Comparison of ENCODE assay signal across 8 mouse cellular contexts in genomic region chr5:111138239-111138833, GRCm38 (mm10).
DNase-seq lines count a peak whose midpoint lies in the region; ATAC-seq and TF ChIP-seq lines count a peak whose summit lies in the region.
"Had no signal": no experiment of that assay in that cellular context is flagged by ENCODE, and none has a peak within 500 bp of the region (broad histone marks: within the 10 kb centered on the region; RNA-seq: fewer than 3 reads in every experiment).

No protein-coding gene starts in this region.

- no peak overlapping the region; the same call in 1 of the 2 replicates for H3K4me2 ChIP-seq in kidney, embryonic 14.5 days (replicated peaks; ENCODE audit: low read depth, low read length)
- 0 out of 2 replicates have a peak overlapping the region, but pooled peaks have one; percentile 1 for H3K4me2 ChIP-seq in hindbrain, embryonic 13.5 days
- H3K4me2 ChIP-seq in midbrain, postnatal 0 days (ENCODE audit: low read depth, low read length, poor library complexity, severe bottlenecking) = no peak overlapping the region

- peaks cover 58% of the 10 kb centered on the region for H3K4me1 ChIP-seq in kidney, embryonic 14.5 days (ENCODE audit: control insufficient read depth, insufficient read depth, low read length)
- peaks cover 70% of the 10 kb centered on the region for H3K4me1 ChIP-seq in embryonic facial prominence, embryonic 10.5 days
- H3K4me1 ChIP-seq in hindbrain, embryonic 13.5 days (replicated peaks) = peaks cover 59% of the 10 kb centered on the region
- H3K4me1 ChIP-seq in midbrain, postnatal 0 days (ENCODE audit: insufficient read depth, low read length) = peaks cover 23% of the 10 kb centered on the region

- DNase-seq in kidney, postnatal 4 days = no peak
- peak; percentile 60 for DNase-seq in embryonic facial prominence, embryonic 10.5 days (ENCODE audit: low spot score)
- peak; percentile 28 for DNase-seq in midbrain, postnatal 0 days (ENCODE audit: low spot score)
- no peak for DNase-seq in urinary bladder, postnatal 4 days (ENCODE audit: low spot score in 2 of 2)
- no peak for DNase-seq in thymus, postnatal 4 days

- TF ChIP-seq CTCF in midbrain, postnatal 0 days (IDR thresholded peaks at IDR 0.05) = no peak

- 0 out of 2 replicates have a peak, but pooled peaks have one; percentile 26 for ATAC-seq in kidney, embryonic 14.5 days (ENCODE audit: low FRiP score, low TSS enrichment)
- ATAC-seq in hindbrain, embryonic 13.5 days (ENCODE audit: low FRiP score) = peak; percentile 30; the same call in 1 of the 2 replicates
- ATAC-seq in midbrain, postnatal 0 days (ENCODE audit: low FRiP score) = no peak

- no peaks in the 10 kb centered on the region for H3K27me3 ChIP-seq in kidney, embryonic 14.5 days (ENCODE audit: control insufficient read depth, insufficient read depth, low read length)
- H3K27me3 ChIP-seq in embryonic facial prominence, embryonic 10.5 days (replicated peaks; ENCODE audit: low read depth, poor library complexity, severe bottlenecking) = no peaks in the 10 kb centered on the region
- H3K27me3 ChIP-seq in hindbrain, embryonic 13.5 days = no peaks in the 10 kb centered on the region
- no peaks in the 10 kb centered on the region for H3K27me3 ChIP-seq in midbrain, postnatal 0 days (ENCODE audit: insufficient read depth, low read length)

- H3K4me3 ChIP-seq in kidney, embryonic 14.5 days (ENCODE audit: low read length) = no peak overlapping the region
- no peak overlapping the region for H3K4me3 ChIP-seq in embryonic facial prominence, embryonic 10.5 days
- H3K4me3 ChIP-seq in hindbrain, embryonic 13.5 days = no peak overlapping the region
- H3K4me3 ChIP-seq in midbrain, postnatal 0 days (ENCODE audit: low read depth, low read length) = no peak overlapping the region

- no peaks in the 10 kb centered on the region for H3K9me3 ChIP-seq in kidney, embryonic 14.5 days (ENCODE audit: control insufficient read depth, low read length)
- H3K9me3 ChIP-seq in embryonic facial prominence, embryonic 10.5 days = no peaks in the 10 kb centered on the region
- no peaks in the 10 kb centered on the region for H3K9me3 ChIP-seq in hindbrain, embryonic 13.5 days
- H3K9me3 ChIP-seq in midbrain, postnatal 0 days (ENCODE audit: low read length) = no peaks in the 10 kb centered on the region
- H3K9me3 ChIP-seq: G1E had no signal

- H3K36me3 ChIP-seq in kidney, embryonic 14.5 days (ENCODE audit: control insufficient read depth, insufficient read depth, low read length) = no peaks in the 10 kb centered on the region
- no peaks in the 10 kb centered on the region for H3K36me3 ChIP-seq in embryonic facial prominence, embryonic 10.5 days (replicated peaks)
- H3K36me3 ChIP-seq in hindbrain, embryonic 13.5 days = no peaks in the 10 kb centered on the region
- H3K36me3 ChIP-seq in midbrain, postnatal 0 days (ENCODE audit: insufficient read depth, low read length) = no peaks in the 10 kb centered on the region
- H3K36me3 ChIP-seq: G1E had no signal

- peak overlapping the region; percentile 76 for H3K27ac ChIP-seq in kidney, embryonic 14.5 days (ENCODE audit: low read depth, low read length)
- H3K27ac ChIP-seq in embryonic facial prominence, embryonic 10.5 days (replicated peaks) = peak overlapping the region; percentile 74
- H3K27ac ChIP-seq in hindbrain, embryonic 13.5 days = peak overlapping the region; percentile 56
- H3K27ac ChIP-seq in midbrain, postnatal 0 days (ENCODE audit: low read depth, low read length) = no peak overlapping the region; the same call in 1 of the 2 replicates

- no peak overlapping the region for H3K9ac ChIP-seq in kidney, embryonic 14.5 days (ENCODE audit: low read depth, low read length)
- H3K9ac ChIP-seq in hindbrain, embryonic 13.5 days = no peak overlapping the region
- H3K9ac ChIP-seq in midbrain, postnatal 0 days (replicated peaks; ENCODE audit: low read length, poor library complexity, severe bottlenecking) = no peak overlapping the region

- WGBS in kidney, embryonic 14.5 days = 18% methylated on average over 11 of the region's 11 CpGs
- WGBS in embryonic facial prominence, embryonic 10.5 days = 35% methylated on average over 11 of the region's 11 CpGs
- 28% methylated on average over 11 of the region's 11 CpGs for WGBS in hindbrain, embryonic 13.5 days
- WGBS in midbrain, postnatal 0 days = 51% methylated on average over 11 of the region's 11 CpGs

Comparison
In these comparisons a context has a peak if more than half of its experiments do, and no peak if none do; other contexts are left out.
1. DNase-seq: peak in embryonic facial prominence, embryonic 10.5 days (single experiment) and midbrain, postnatal 0 days (single experiment); none in kidney, postnatal 4 days (0 of 2), urinary bladder, postnatal 4 days (0 of 2) and thymus, postnatal 4 days (single experiment).